Mouse (Mus musculus): ENCODE data around the gene Fam78b. TPM values are rescaled to one million over a fixed set of nuclear protein-coding genes. Genes with fewer than 3 reads are reported as not detected.
A peak's percentile ranks its signal among the peaks of the same experiment; 100 is the strongest.

Fam78b gene
- total RNA-seq (2012; rRNA removed): 0.42 and 0.98 TPM in 2 replicates

DNA sequence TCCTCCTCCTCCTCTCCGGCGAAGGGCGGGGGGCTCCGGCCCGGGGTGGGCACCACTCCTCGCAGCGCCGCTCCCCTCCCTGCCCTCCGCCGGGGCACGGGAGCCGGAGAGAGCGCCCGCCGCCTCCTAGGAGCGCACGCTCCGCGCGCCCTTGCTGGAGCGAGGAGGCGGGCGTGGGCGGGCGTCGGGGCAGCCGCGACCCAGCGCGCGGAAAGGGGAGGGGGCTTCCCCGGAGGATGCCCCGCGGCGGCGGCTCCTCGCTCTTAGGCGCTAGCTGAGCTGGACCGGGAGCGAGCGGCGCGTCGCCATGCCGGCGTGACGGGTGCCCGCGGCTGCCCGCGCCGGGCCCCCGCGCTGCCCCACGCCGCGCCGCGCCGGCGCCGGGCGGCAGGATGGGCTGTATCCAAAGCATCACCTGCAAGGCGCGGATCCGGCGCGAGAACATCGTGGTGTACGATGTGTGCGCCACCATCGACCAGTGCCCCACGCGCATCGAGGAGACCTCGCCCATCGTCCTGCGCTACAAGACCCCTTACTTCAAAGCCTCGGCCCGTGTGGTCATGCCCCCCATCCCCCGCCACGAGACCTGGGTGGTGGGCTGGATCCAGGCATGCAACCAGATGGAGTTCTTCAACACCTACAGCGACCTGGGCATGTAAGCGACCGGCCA is at the start of gene Fam78b:
Fam78b (plus strand) TSS at position 244 of the 670 bp plus-strand sequence.
- peak; percentile 11 for DNase-seq (ENCODE audit: low read depth, low spot score)
- TF ChIP-seq HCFC1 (IDR thresholded peaks at IDR 0.05; ENCODE audit: borderline replicate concordance, insufficient read depth, low read length) (no peak), MAFK (IDR thresholded peaks at IDR 0.05; ENCODE audit: insufficient read depth, low read depth, low read length) (no peak), ZC3H11A (IDR thresholded peaks at IDR 0.05; ENCODE audit: borderline replicate concordance, low read depth, low read length) (no peak), CHD2 (IDR thresholded peaks at IDR 0.05; ENCODE audit: low read depth, low read length) (no peak), ZNF384 (IDR thresholded peaks at IDR 0.05; ENCODE audit: low read depth, low read length) (no peak)
- H3K9me3 ChIP-seq (ENCODE audit: control insufficient read depth, insufficient read depth, low read depth, low read length): no peaks in the 10 kb centered on the region
- H3K27ac ChIP-seq (ENCODE audit: insufficient read depth, low read depth, low read length, poor library complexity, severe bottlenecking): no peak within 1 kb of the TSS
- H3K4me1 ChIP-seq (ENCODE audit: control insufficient read depth in 2 of 2, insufficient read depth in 2 of 2, low read length in 2 of 2, poor library complexity in 1 of 2): peaks cover 0 to 6% of the 10 kb centered on the region in 2 experiments; a peak in 1 of 4 replicates
- peak within 1 kb of the TSS; percentile 90 for H3K9ac ChIP-seq (ENCODE audit: insufficient read depth, low read depth, low read length, poor library complexity, severe bottlenecking)
- in situ Hi-C loops (cut with MboI; ENCODE audit: low sequenced_read_pairs in 2 of 2, unreplicated experiment in 2 of 2): no loop called here
- H3K36me3 ChIP-seq (ENCODE audit: control insufficient read depth, insufficient read depth, low read length, poor library complexity, severe bottlenecking): no peaks in the 10 kb centered on the region
- peak within 1 kb of the TSS; percentile 80 to 86 for H3K4me3 ChIP-seq (ENCODE audit: insufficient read depth in 1 of 2, low read depth in 1 of 2, low read length in 2 of 2, poor library complexity in 1 of 2, severe bottlenecking in 1 of 2)

DNA sequence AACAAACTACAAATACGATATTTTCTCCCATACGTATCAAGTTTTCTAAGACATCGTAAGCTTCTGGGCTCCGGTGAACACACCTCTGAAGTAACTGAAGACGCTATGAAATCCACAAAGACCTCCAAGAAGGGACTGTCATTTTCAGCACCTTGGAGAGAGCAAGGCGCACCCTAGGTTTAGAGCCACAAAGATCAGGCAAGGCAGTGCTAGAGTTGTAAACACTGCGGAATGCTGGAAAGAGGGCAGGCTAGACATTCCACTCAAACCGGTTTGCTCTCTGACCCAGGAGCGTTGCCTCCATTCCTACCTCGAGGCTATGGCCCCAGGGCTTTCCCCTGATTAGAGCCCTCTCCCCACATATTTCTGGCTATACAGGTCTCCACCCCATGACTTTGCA is 36.7 kb upstream of the Fam78b start:
- Histone ChIP-seq H3K9me3 (ENCODE audit: control insufficient read depth, insufficient read depth, low read depth, low read length) (no peaks in the 10 kb centered on the region), H3K4me1 (ENCODE audit: control insufficient read depth in 2 of 2, insufficient read depth in 2 of 2, low read length in 2 of 2, poor library complexity in 1 of 2) (0 out of 4 replicates have a peak, but pooled peaks cover 0 to 2% of the 10 kb centered on the region in 2 experiments), H3K4me3 (ENCODE audit: insufficient read depth in 1 of 2, low read depth in 1 of 2, low read length in 2 of 2, poor library complexity in 1 of 2, severe bottlenecking in 1 of 2) (no peak overlapping the region), H3K9ac (ENCODE audit: insufficient read depth, low read depth, low read length, poor library complexity, severe bottlenecking) (no peak overlapping the region), H3K36me3 (ENCODE audit: control insufficient read depth, insufficient read depth, low read length, poor library complexity, severe bottlenecking) (no peaks in the 10 kb centered on the region), H3K27ac (ENCODE audit: insufficient read depth, low read depth, low read length, poor library complexity, severe bottlenecking) (no peak overlapping the region)
- DNase-seq (ENCODE audit: low read depth, low spot score): peak; percentile 92
- TF ChIP-seq MAFK (IDR thresholded peaks at IDR 0.05; ENCODE audit: insufficient read depth, low read depth, low read length): peak; percentile 87
- no peak for TF ChIP-seq CHD2 (IDR thresholded peaks at IDR 0.05; ENCODE audit: low read depth, low read length)
- in situ Hi-C loops (cut with MboI; ENCODE audit: low sequenced_read_pairs in 2 of 2, unreplicated experiment in 2 of 2): no loop called here

DNA sequence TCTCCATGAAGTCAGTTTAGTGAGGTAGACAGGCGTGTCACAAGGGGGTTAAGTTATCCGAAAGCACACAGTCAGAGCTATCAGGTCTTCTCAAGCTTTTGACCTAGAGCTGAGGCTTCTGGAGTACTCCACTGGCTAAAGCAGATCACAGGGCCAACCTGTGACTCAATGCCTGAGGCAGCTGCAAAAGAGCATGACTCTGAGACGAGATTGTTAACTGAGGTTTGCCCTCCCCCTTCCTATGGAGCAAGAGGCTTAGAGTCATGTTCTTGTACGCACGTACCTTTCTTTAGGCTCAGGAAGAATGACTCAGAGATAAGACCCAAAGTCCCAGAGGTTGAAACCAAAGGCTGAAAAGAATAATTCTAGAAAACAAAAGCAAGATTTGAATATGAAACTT is 32.9 kb upstream of the Fam78b start:
- Histone ChIP-seq H3K4me3 (ENCODE audit: insufficient read depth in 1 of 2, low read depth in 1 of 2, low read length in 2 of 2, poor library complexity in 1 of 2, severe bottlenecking in 1 of 2) (no peak overlapping the region), H3K36me3 (ENCODE audit: control insufficient read depth, insufficient read depth, low read length, poor library complexity, severe bottlenecking) (no peaks in the 10 kb centered on the region), H3K9ac (ENCODE audit: insufficient read depth, low read depth, low read length, poor library complexity, severe bottlenecking) (no peak overlapping the region), H3K4me1 (ENCODE audit: control insufficient read depth in 2 of 2, insufficient read depth in 2 of 2, low read length in 2 of 2, poor library complexity in 1 of 2) (no peaks in the 10 kb centered on the region), H3K27ac (ENCODE audit: insufficient read depth, low read depth, low read length, poor library complexity, severe bottlenecking) (no peak overlapping the region), H3K9me3 (ENCODE audit: control insufficient read depth, insufficient read depth, low read depth, low read length) (no peaks in the 10 kb centered on the region)
- no peak for DNase-seq (ENCODE audit: low read depth, low spot score)
- in situ Hi-C loops (cut with MboI; ENCODE audit: low sequenced_read_pairs in 2 of 2, unreplicated experiment in 2 of 2): no loop called here
- TF ChIP-seq HCFC1 (IDR thresholded peaks at IDR 0.05; ENCODE audit: borderline replicate concordance, insufficient read depth, low read length): no peak
- TF ChIP-seq CHD2 (IDR thresholded peaks at IDR 0.05; ENCODE audit: low read depth, low read length): no peak
- no peak for TF ChIP-seq MAFK (IDR thresholded peaks at IDR 0.05; ENCODE audit: insufficient read depth, low read depth, low read length)

DNA sequence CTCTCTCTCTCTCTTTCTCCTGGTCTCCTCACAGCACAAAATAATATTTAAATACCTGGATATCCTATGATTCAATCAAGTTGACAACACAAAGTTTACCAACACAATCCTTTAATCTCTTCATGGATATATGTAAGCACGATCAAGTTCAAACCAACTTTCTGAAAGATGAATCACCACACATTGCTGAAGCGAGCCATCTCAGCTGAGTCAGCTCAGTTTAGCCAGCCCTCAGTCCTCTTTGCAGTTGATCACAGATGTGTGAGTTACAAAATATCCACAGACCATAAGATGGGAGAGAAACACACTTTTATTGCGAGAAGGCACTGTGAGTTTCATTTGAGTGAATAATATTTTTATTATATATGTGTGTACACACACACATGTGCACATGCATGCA is 27.5 kb upstream of the Fam78b start:
- H3K4me1 ChIP-seq (ENCODE audit: control insufficient read depth in 2 of 2, insufficient read depth in 2 of 2, low read length in 2 of 2, poor library complexity in 1 of 2): no peaks in the 10 kb centered on the region
- no peak overlapping the region for H3K4me3 ChIP-seq (ENCODE audit: insufficient read depth in 1 of 2, low read depth in 1 of 2, low read length in 2 of 2, poor library complexity in 1 of 2, severe bottlenecking in 1 of 2)
- in situ Hi-C loops (cut with MboI; ENCODE audit: low sequenced_read_pairs in 2 of 2, unreplicated experiment in 2 of 2): no loop called here
- no peak for TF ChIP-seq MAFK (IDR thresholded peaks at IDR 0.05; ENCODE audit: insufficient read depth, low read depth, low read length)
- no peak for TF ChIP-seq ZNF384 (IDR thresholded peaks at IDR 0.05; ENCODE audit: low read depth, low read length)
- no peak overlapping the region for H3K9ac ChIP-seq (ENCODE audit: insufficient read depth, low read depth, low read length, poor library complexity, severe bottlenecking)
- no peaks in the 10 kb centered on the region for H3K36me3 ChIP-seq (ENCODE audit: control insufficient read depth, insufficient read depth, low read length, poor library complexity, severe bottlenecking)
- H3K9me3 ChIP-seq (ENCODE audit: control insufficient read depth, insufficient read depth, low read depth, low read length): no peaks in the 10 kb centered on the region
- no peak overlapping the region for H3K27ac ChIP-seq (ENCODE audit: insufficient read depth, low read depth, low read length, poor library complexity, severe bottlenecking)
- no peak for DNase-seq (ENCODE audit: low read depth, low spot score)

DNA sequence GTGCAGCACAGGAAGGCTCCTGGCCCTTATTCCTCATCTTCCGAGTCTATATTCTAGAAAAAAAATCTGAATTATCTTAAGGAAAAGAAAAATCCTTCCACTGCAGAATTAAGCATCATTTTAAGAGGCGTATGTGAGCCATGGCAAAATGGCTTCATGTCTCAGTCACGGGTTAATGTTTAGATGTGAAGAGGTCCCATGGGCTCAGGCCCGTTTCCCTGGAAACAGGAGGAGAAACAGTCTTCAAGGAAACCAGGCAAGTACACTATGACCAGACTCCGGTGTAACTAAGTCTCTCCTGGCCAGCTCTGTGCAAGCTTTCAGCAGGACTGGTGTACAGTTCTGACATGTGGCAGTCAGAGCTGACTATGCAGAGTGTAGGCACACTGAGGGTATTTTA is 22.6 kb upstream of the Fam78b start:
- no peaks in the 10 kb centered on the region for H3K36me3 ChIP-seq (ENCODE audit: control insufficient read depth, insufficient read depth, low read length, poor library complexity, severe bottlenecking)
- H3K27ac ChIP-seq (ENCODE audit: insufficient read depth, low read depth, low read length, poor library complexity, severe bottlenecking): no peak overlapping the region
- no peak overlapping the region for H3K4me3 ChIP-seq (ENCODE audit: insufficient read depth in 1 of 2, low read depth in 1 of 2, low read length in 2 of 2, poor library complexity in 1 of 2, severe bottlenecking in 1 of 2)
- DNase-seq (ENCODE audit: low read depth, low spot score): no peak
- no peaks in the 10 kb centered on the region for H3K4me1 ChIP-seq (ENCODE audit: control insufficient read depth in 2 of 2, insufficient read depth in 2 of 2, low read length in 2 of 2, poor library complexity in 1 of 2)
- in situ Hi-C loops (cut with MboI; ENCODE audit: low sequenced_read_pairs in 2 of 2, unreplicated experiment in 2 of 2): no loop called here
- H3K9ac ChIP-seq (ENCODE audit: insufficient read depth, low read depth, low read length, poor library complexity, severe bottlenecking): no peak overlapping the region
- TF ChIP-seq ZNF384 (IDR thresholded peaks at IDR 0.05; ENCODE audit: low read depth, low read length): no peak
- TF ChIP-seq ZC3H11A (IDR thresholded peaks at IDR 0.05; ENCODE audit: borderline replicate concordance, low read depth, low read length): no peak
- TF ChIP-seq CHD2 (IDR thresholded peaks at IDR 0.05; ENCODE audit: low read depth, low read length): no peak
- TF ChIP-seq HCFC1 (IDR thresholded peaks at IDR 0.05; ENCODE audit: borderline replicate concordance, insufficient read depth, low read length): no peak
- TF ChIP-seq MAFK (IDR thresholded peaks at IDR 0.05; ENCODE audit: insufficient read depth, low read depth, low read length): no peak
- no peaks in the 10 kb centered on the region for H3K9me3 ChIP-seq (ENCODE audit: control insufficient read depth, insufficient read depth, low read depth, low read length)
